21 mouse cellular contexts compared by ENCODE assay signal in the genomic region with DNA sequence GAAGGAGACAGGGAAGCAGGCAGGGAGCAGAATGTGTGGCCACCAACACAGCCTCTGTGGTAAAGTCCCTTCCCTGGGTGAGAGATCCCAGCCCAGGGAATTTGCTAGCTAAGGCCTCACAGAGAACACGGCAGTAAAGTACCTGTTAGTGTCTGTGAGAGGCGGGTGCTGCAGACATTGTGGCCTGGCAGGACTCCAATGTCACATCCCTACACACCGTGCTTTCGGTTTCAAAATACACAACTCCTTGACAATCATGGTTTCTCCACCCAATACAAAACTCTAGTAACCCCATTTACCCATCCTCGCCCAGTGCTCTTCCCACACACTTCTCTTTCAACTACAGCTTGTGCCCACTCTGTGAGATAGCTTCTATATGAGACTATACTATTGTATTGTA. TPM values are rescaled to one million over a fixed set of nuclear protein-coding genes. Genes with fewer than 3 reads are reported as not detected.
DNase-seq lines count a peak whose midpoint lies in the region; ATAC-seq and TF ChIP-seq lines count a peak whose summit lies in the region.
"Had no signal": no experiment of that assay in that cellular context is flagged by ENCODE, and none has a peak within 500 bp of the region (broad histone marks: within the 10 kb centered on the region; RNA-seq: fewer than 3 reads in every experiment).

No protein-coding gene starts in this region.

- 0 out of 2 replicates have a peak, but pooled peaks have one; percentile 10 for ATAC-seq in lung, postnatal 0 days
- ATAC-seq in activated CD4-positive, CD25-positive, alpha-beta regulatory T cell, adult 4 months: peak; percentile 63
- 0 out of 2 replicates have a peak, but pooled peaks have one; percentile 20 for ATAC-seq in megakaryocyte-erythroid progenitor cell, adult 5-6 weeks (replicated peaks; ENCODE audit: low FRiP score, low TSS enrichment, poor library complexity, severe bottlenecking)
- ATAC-seq: forebrain, embryonic 16.5 days; intestine, postnatal 0 days had no signal

- no peak for TF ChIP-seq CTCF in lung, postnatal 0 days (IDR thresholded peaks at IDR 0.05)

- no peaks in the 10 kb centered on the region for H3K27me3 ChIP-seq in lung, postnatal 0 days (replicated peaks; ENCODE audit: insufficient read depth, low read length)
- H3K27me3 ChIP-seq: embryonic facial prominence, embryonic 13.5 days; forebrain, embryonic 12.5 days had no signal

- H3K27ac ChIP-seq in lung, postnatal 0 days (ENCODE audit: low read length): no peak overlapping the region
- H3K27ac ChIP-seq: embryonic facial prominence, embryonic 13.5 days; forebrain, embryonic 12.5 days; hindbrain, embryonic 10.5 days; hindbrain, embryonic 14.5 days had no signal

- WGBS in lung, postnatal 0 days: 55% methylated on average over 5 of the region's 5 CpGs

- no peak overlapping the region for H3K4me3 ChIP-seq in lung, postnatal 0 days (ENCODE audit: low read depth, low read length)
- H3K4me3 ChIP-seq: embryonic facial prominence, embryonic 13.5 days; forebrain, embryonic 12.5 days; heart, embryonic 12.5 days; hindbrain, embryonic 10.5 days had no signal

- no peaks in the 10 kb centered on the region for H3K36me3 ChIP-seq in lung, postnatal 0 days (ENCODE audit: insufficient read depth, low read length)
- H3K36me3 ChIP-seq: embryonic facial prominence, embryonic 13.5 days; forebrain, embryonic 12.5 days; G1E; heart, embryonic 12.5 days; hindbrain, embryonic 10.5 days had no signal

- no peaks in the 10 kb centered on the region for H3K9me3 ChIP-seq in lung, postnatal 0 days (ENCODE audit: low read length)
- H3K9me3 ChIP-seq: embryonic facial prominence, embryonic 13.5 days; forebrain, embryonic 12.5 days; G1E; hindbrain, embryonic 10.5 days had no signal

- DNase-seq in lung, postnatal 0 days (ENCODE audit: low spot score): no peak
- no peak for DNase-seq in lung, postnatal 4 days
- no peak for DNase-seq in thymus, postnatal 14 days
- DNase-seq in gastrocnemius, postnatal 25 days: no peak
- no peak for DNase-seq in adrenal gland, postnatal 10 days
- DNase-seq: adrenal gland, adult 2 months; adrenal gland, postnatal 36 days; cerebellum, adult 9-10 months; cerebellum, postnatal 25 days; gastrocnemius, postnatal 10 days had no signal

- H3K4me2 ChIP-seq in lung, postnatal 0 days (replicated peaks; ENCODE audit: low read depth, low read length): no peak overlapping the region
- H3K4me2 ChIP-seq: embryonic facial prominence, embryonic 13.5 days; forebrain, embryonic 12.5 days; heart, embryonic 12.5 days; hindbrain, embryonic 14.5 days had no signal

- H3K4me1 ChIP-seq in lung, postnatal 0 days (ENCODE audit: insufficient read depth, low read depth, low read length): peaks cover 4% of the 10 kb centered on the region; the same call in 1 of the 2 replicates

- no peak for TF ChIP-seq EP300 in lung, postnatal 0 days (IDR thresholded peaks at IDR 0.05)

- no peak overlapping the region for H3K9ac ChIP-seq in lung, postnatal 0 days (replicated peaks; ENCODE audit: low read depth)
- H3K9ac ChIP-seq: embryonic facial prominence, embryonic 13.5 days; forebrain, embryonic 12.5 days; heart, embryonic 12.5 days; hindbrain, embryonic 14.5 days had no signal

RNA-seq across cellular contexts. Expression of a gene that starts 32.7 kb away (rescaled TPM):
- polyA plus RNA-seq in lung, postnatal 0 days (2015; fragmentation: Nextera tagmentation; extraction: Ambion mirVana): 42.8 and 45.6 TPM in 2 replicates
- 1 to 10 TPM; 3.9 to 5.3 TPM for polyA plus RNA-seq in activated CD4-positive, CD25-positive, alpha-beta regulatory T cell, adult 4 months (2017; shearing (Covaris generic))
- 0.11 and 0.57 TPM in 2 replicates for total RNA-seq in megakaryocyte-erythroid progenitor cell, adult 5-6 weeks (2014; fragmentation: Nextera tagmentation)
- 0.15 and 0.33 TPM in 2 replicates for total RNA-seq in megakaryocyte-erythroid progenitor cell, adult 5-6 weeks (2017)
- 1 to 10 TPM; 4.7 to 5.7 TPM for total RNA-seq in gastrocnemius, postnatal 25 days (2021)
- 10 to 100 TPM; 32.9 to 37.8 TPM for total RNA-seq in adrenal gland, postnatal 10 days (2021)
- total RNA-seq: G1E; granulocyte monocyte progenitor cell, adult 5-6 weeks had no signal
- polyA plus RNA-seq: G1E had no signal

Comparison
In these comparisons a context has a peak if more than half of its experiments do, and no peak if none do; other contexts are left out.
1. ATAC-seq: peak in every context shown above with its lines; median percentile 63 in activated CD4-positive, CD25-positive, alpha-beta regulatory T cell, adult 4 months; 20 in megakaryocyte-erythroid progenitor cell, adult 5-6 weeks; 10 in lung, postnatal 0 days.
2. RNA of a gene that starts 32.7 kb away (total RNA-seq): 32.9 to 37.8 TPM in adrenal gland, postnatal 10 days; 4.7 to 5.7 TPM in gastrocnemius, postnatal 25 days and 0.11 to 0.57 TPM in megakaryocyte-erythroid progenitor cell, adult 5-6 weeks; every median in the first group is over 4 times any median in the second.